Mouse (Mus musculus) lung, postnatal 0 days (tissue): ENCODE data around the gene Znrf2. TPM values are rescaled to one million over a fixed set of nuclear protein-coding genes. Genes with fewer than 3 reads are reported as not detected.
A peak's percentile ranks its signal among the peaks of the same experiment; 100 is the strongest.

ENCODE experiments used
- ATAC-seq: fragments of 200-750 bp; cut with Nextera tagmentation; 2 replicates; pipeline ENCODE4 v1.8.0; 2017; ENCODE audit warnings: moderate library complexity
- DNase-seq: peaks from one replicate; pipeline ENCODE4 v3.0.0-alpha.2; 2016; ENCODE audit warnings: low spot score
- H3K27ac ChIP-seq: fragments of 300-500 bp; sonication (generic); 2 replicates; pipeline ENCODE4 v1.5.1; 2014; ENCODE audit warnings: antibody characterized with exemption, mild to moderate bottlenecking, low read length, mixed read lengths
- H3K27me3 ChIP-seq: fragments of 300-500 bp; sonication (generic); replicated peaks from 2 replicates; pipeline ENCODE4 v1.6.1; 2014; ENCODE audit warnings: low read length, mixed read lengths; ENCODE audit not compliant: insufficient read depth
- H3K36me3 ChIP-seq: fragments of 300-500 bp; sonication (generic); 2 replicates; pipeline ENCODE4 v1.6.1; 2014; ENCODE audit warnings: low read length, mixed read lengths; ENCODE audit not compliant: insufficient read depth
- H3K4me1 ChIP-seq: fragments of 300-500 bp; sonication (generic); 2 replicates; pipeline ENCODE4 v1.6.1; 2014; ENCODE audit warnings: antibody characterized with exemption, low read depth, low read length, mixed read lengths; ENCODE audit not compliant: insufficient read depth
- H3K4me2 ChIP-seq: fragments of 300-500 bp; sonication (generic); replicated peaks from 2 replicates; pipeline ENCODE4 v1.6.1; 2014; ENCODE audit warnings: low read depth, mild to moderate bottlenecking, low read length, moderate library complexity, mixed read lengths
- H3K4me3 ChIP-seq: fragments of 300-500 bp; sonication (generic); 2 replicates; pipeline ENCODE4 v1.5.1; 2014; ENCODE audit warnings: low read depth, low read length
- H3K9ac ChIP-seq: fragments of 300-500 bp; sonication (generic); replicated peaks from 2 replicates; pipeline ENCODE4 v1.6.1; 2014; ENCODE audit warnings: low read depth, mild to moderate bottlenecking
- H3K9me3 ChIP-seq: fragments of 300-500 bp; sonication (generic); 2 replicates; pipeline ENCODE4 v1.6.1; 2016; ENCODE audit warnings: low read length, mixed read lengths
- CTCF ChIP-seq: IDR thresholded peaks from 2 replicates; pipeline ENCODE4 v1.5.1; 2016; ENCODE audit warnings: antibody characterized with exemption, mild to moderate bottlenecking
- EP300 ChIP-seq: IDR thresholded peaks from 2 replicates; pipeline ENCODE4 v1.6.1; 2016; ENCODE audit warnings: antibody characterized with exemption, mild to moderate bottlenecking, control low read depth
- WGBS: fragments of 180-500 bp; shearing (Covaris S2); extraction: QIAGEN DNeasy Blood & Tissue Kit; methylation state at CpG from one replicate; pipeline ENCODE4 v1.1.7; 2014; 5-methylcytosine and 5-hydroxymethylcytosine counted together
- polyA plus RNA-seq: library from polyadenylated mRNA; unstranded; fragments of >200 nt; fragmentation: Nextera tagmentation; extraction: Ambion mirVana; gene quantifications from 2 replicates; pipeline ENCODE4 v1.2.1, GENCODE M21; 2015

The Znrf2 gene
- polyA plus RNA-seq, 1 experiment from 2014 or later: 4.6 TPM

- WGBS: 71% methylated on average over 2 of the region's 2 CpGs
- TF ChIP-seq EP300: no peak
- TF ChIP-seq CTCF: no peak
Measured at GRCm38 (mm10) chr6:54926899-54927298, 110.2 kb downstream of the Znrf2 start.

GRCm38 (mm10) chr6:54927946-54928345 lies 111.2 kb downstream of the Znrf2 start:
- Histone ChIP-seq H3K9me3 (no peaks in the 10 kb centered on the region), H3K9ac (no peak overlapping the region), H3K36me3 (peaks cover 20% of the 10 kb centered on the region), H3K4me2 (no peak overlapping the region), H3K4me1 (no peaks in the 10 kb centered on the region), H3K27me3 (no peaks in the 10 kb centered on the region), H3K4me3 (no peak overlapping the region), H3K27ac (no peak overlapping the region)
- DNase-seq: no peak
- ATAC-seq: no peak
- TF ChIP-seq CTCF: no peak
- no peak for TF ChIP-seq EP300
- 77% methylated on average over 6 of the region's 6 CpGs for WGBS

More at GRCm38 (mm10) chr6:54926899-54927298, 110.2 kb downstream of the Znrf2 start:
- Histone ChIP-seq H3K27me3 (no peaks in the 10 kb centered on the region), H3K9ac (no peak overlapping the region), H3K9me3 (no peaks in the 10 kb centered on the region), H3K36me3 (peaks cover 20% of the 10 kb centered on the region), H3K4me2 (no peak overlapping the region), H3K4me1 (no peaks in the 10 kb centered on the region), H3K27ac (no peak overlapping the region), H3K4me3 (no peak overlapping the region)
- ATAC-seq (no peak), DNase-seq (no peak)

GRCm38 (mm10) chr6:54931641-54932040 lies 114.9 kb downstream of the Znrf2 start:
- no peak overlapping the region for H3K4me3 ChIP-seq
- H3K36me3 ChIP-seq: peaks cover 11% of the 10 kb centered on the region
- no peaks in the 10 kb centered on the region for H3K9me3 ChIP-seq
- DNase-seq: no peak
- no peak overlapping the region for H3K9ac ChIP-seq
- ATAC-seq: no peak
- no peaks in the 10 kb centered on the region for H3K27me3 ChIP-seq
- H3K27ac ChIP-seq: no peak overlapping the region
- 0 out of 2 replicates have a peak, but pooled peaks cover 3% of the 10 kb centered on the region for H3K4me1 ChIP-seq
- no peak overlapping the region for H3K4me2 ChIP-seq
- 92% methylated on average over 4 of the region's 4 CpGs for WGBS
- TF ChIP-seq CTCF (no peak), EP300 (no peak)

- Histone ChIP-seq H3K27ac (no peak overlapping the region), H3K4me1 (0 out of 2 replicates have a peak, but pooled peaks cover 3% of the 10 kb centered on the region), H3K4me2 (no peak overlapping the region), H3K9me3 (no peaks in the 10 kb centered on the region), H3K36me3 (peaks cover 5% of the 10 kb centered on the region), H3K4me3 (no peak overlapping the region), H3K27me3 (no peaks in the 10 kb centered on the region), H3K9ac (no peak overlapping the region)
- ATAC-seq (no peak), DNase-seq (no peak)
- TF ChIP-seq EP300 (no peak), CTCF (no peak)
- 92% methylated on average over 12 of the region's 12 CpGs for WGBS
Measured at GRCm38 (mm10) chr6:54932526-54932925, 115.8 kb downstream of the Znrf2 start.

GRCm38 (mm10) chr6:54933216-54933615 lies 116.5 kb downstream of the Znrf2 start:
- H3K9me3 ChIP-seq: no peaks in the 10 kb centered on the region
- WGBS: 73% methylated on average over 5 of the region's 5 CpGs
- H3K4me2 ChIP-seq: no peak overlapping the region
- no peak for TF ChIP-seq CTCF
- TF ChIP-seq EP300: no peak
- ATAC-seq (no peak), DNase-seq (no peak)
- no peak overlapping the region for H3K27ac ChIP-seq
- no peak overlapping the region for H3K4me3 ChIP-seq
- H3K27me3 ChIP-seq: no peaks in the 10 kb centered on the region
- no peak overlapping the region for H3K9ac ChIP-seq
- H3K36me3 ChIP-seq: peaks cover 5% of the 10 kb centered on the region
- 0 out of 2 replicates have a peak, but pooled peaks cover 3% of the 10 kb centered on the region for H3K4me1 ChIP-seq

- peak; percentile 43; the same call in 1 of the 2 replicates for ATAC-seq
- no peak overlapping the region for H3K9ac ChIP-seq
- WGBS: 67% methylated on average over 3 of the region's 3 CpGs
Measured at GRCm38 (mm10) chr6:54933866-54934265, 117.2 kb downstream of the Znrf2 start.

More at GRCm38 (mm10) chr6:54933866-54934265, 117.2 kb downstream of the Znrf2 start:
- H3K9me3 ChIP-seq: no peaks in the 10 kb centered on the region
- H3K27ac ChIP-seq: no peak overlapping the region
- peak; percentile 42 for DNase-seq
- H3K4me1 ChIP-seq: 0 out of 2 replicates have a peak, but pooled peaks cover 3% of the 10 kb centered on the region
- H3K27me3 ChIP-seq: no peaks in the 10 kb centered on the region
- H3K4me2 ChIP-seq: no peak overlapping the region
- H3K4me3 ChIP-seq: no peak overlapping the region
- TF ChIP-seq EP300 (peak; percentile 53), CTCF (no peak)
- H3K36me3 ChIP-seq: peaks cover 2% of the 10 kb centered on the region; the same call in 1 of the 2 replicates
